Mouse (Mus musculus): ENCODE data around the gene Slc35c2. TPM values are rescaled to one million over a fixed set of nuclear protein-coding genes. Genes with fewer than 3 reads are reported as not detected.

Gene Slc35c2
- polyA plus RNA-seq, 1 experiment, result 24.6 TPM

DNA sequence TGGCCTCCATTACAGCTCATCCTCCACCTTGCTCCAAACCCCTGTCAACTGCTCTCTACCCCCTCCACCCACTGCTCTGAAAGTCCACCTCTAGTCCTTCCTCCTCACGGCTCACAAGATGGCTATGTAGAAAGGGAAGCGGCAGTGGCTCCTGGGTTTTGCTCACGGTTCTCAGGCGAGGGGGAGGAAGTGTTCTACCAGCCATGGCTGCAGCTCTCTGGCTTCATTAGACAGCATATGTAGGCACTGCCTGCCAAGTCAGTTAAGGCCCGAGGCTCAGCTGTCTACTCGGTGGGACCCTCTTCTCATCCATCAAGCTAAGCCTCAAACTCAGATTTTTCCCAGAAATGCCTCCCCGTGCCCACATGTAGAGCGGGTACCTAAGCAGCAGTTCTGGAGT lies 12.8 kb upstream of the Slc35c2 start:
- Histone ChIP-seq H3K27me3 (ENCODE audit: control insufficient read depth, insufficient read depth, low read length, poor library complexity, severe bottlenecking) (no peaks in the 10 kb centered on the region), H3K9me3 (replicated peaks; ENCODE audit: control insufficient read depth, insufficient read depth, low read length, poor library complexity, severe bottlenecking) (no peaks in the 10 kb centered on the region), H3K4me3 (ENCODE audit: low read depth, low read length) (no peak overlapping the region), H3K36me3 (ENCODE audit: control insufficient read depth, insufficient read depth, low read length, poor library complexity, severe bottlenecking) (0 out of 2 replicates have a peak, but pooled peaks cover 3% of the 10 kb centered on the region), H3K9ac (ENCODE audit: low read depth, poor library complexity, severe bottlenecking) (no peak overlapping the region), H3K4me1 (ENCODE audit: control insufficient read depth, insufficient read depth, low read length) (no peaks in the 10 kb centered on the region), H3K27ac (ENCODE audit: insufficient read depth, low read length) (no peak overlapping the region)
- TF ChIP-seq POLR2A (IDR thresholded peaks at IDR 0.05; ENCODE audit: insufficient read depth, low read length), result no peak
- no peak for TF ChIP-seq CTCF (IDR thresholded peaks at IDR 0.05; ENCODE audit: low read depth, low read length)
- no peak for TF ChIP-seq EP300 (IDR thresholded peaks at IDR 0.05; ENCODE audit: insufficient read depth, low read depth, low read length)

DNA sequence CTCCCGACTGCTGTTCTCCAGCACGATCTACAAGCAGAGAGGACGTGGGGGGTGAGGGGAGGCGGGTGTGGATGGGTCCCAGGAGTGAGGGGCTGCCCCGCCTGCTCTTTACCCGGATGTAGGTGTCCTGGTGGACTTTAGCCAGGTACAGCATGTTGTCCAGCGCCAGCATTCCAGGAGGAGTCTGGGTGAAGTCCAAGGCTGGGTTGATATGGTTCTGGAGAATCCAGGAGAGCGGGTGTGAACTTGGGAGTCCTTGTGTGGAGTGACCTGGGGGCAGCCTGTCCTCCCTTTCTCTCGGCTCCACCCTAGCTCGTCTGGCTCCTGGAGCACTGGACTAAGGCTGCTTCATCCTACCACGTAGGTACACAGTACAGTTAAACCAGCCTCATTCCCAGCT lies 9.8 kb upstream of the Slc35c2 start:
- H3K9me3 ChIP-seq (replicated peaks; ENCODE audit: control insufficient read depth, insufficient read depth, low read length, poor library complexity, severe bottlenecking), result no peaks in the 10 kb centered on the region
- no peak overlapping the region for H3K27ac ChIP-seq (ENCODE audit: insufficient read depth, low read length)
- no peak overlapping the region for H3K4me3 ChIP-seq (ENCODE audit: low read depth, low read length)
- TF ChIP-seq CTCF (IDR thresholded peaks at IDR 0.05; ENCODE audit: low read depth, low read length) (no peak), EP300 (IDR thresholded peaks at IDR 0.05; ENCODE audit: insufficient read depth, low read depth, low read length) (no peak), POLR2A (IDR thresholded peaks at IDR 0.05; ENCODE audit: insufficient read depth, low read length) (no peak)
- H3K36me3 ChIP-seq (ENCODE audit: control insufficient read depth, insufficient read depth, low read length, poor library complexity, severe bottlenecking), result 0 out of 2 replicates have a peak, but pooled peaks cover 3% of the 10 kb centered on the region
- H3K4me1 ChIP-seq (ENCODE audit: control insufficient read depth, insufficient read depth, low read length), result no peaks in the 10 kb centered on the region
- H3K9ac ChIP-seq (ENCODE audit: low read depth, poor library complexity, severe bottlenecking), result no peak overlapping the region
- no peaks in the 10 kb centered on the region for H3K27me3 ChIP-seq (ENCODE audit: control insufficient read depth, insufficient read depth, low read length, poor library complexity, severe bottlenecking)

DNA sequence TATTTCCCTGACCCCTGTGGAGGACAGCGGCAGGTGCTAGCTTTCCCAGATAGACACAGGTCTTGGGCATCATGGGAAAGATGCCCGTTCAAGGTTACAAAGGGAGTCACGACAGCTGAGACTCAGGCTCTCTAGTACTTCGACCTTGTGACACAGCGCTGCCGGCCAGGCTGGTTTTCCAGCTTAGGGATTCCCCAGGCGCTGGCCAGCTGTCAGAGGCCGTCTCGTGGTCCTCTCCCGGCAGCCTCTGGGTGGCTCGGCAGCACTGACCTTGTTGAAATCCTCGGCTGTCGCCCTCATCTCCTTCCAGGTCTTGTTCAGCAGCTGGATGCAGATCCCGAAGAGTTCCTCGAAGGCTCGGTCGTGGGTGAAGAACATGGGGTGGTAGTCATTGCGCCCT lies 8.9 kb upstream of the Slc35c2 start:
- Histone ChIP-seq H3K27me3 (ENCODE audit: control insufficient read depth, insufficient read depth, low read length, poor library complexity, severe bottlenecking) (no peaks in the 10 kb centered on the region), H3K4me3 (ENCODE audit: low read depth, low read length) (no peak overlapping the region), H3K27ac (ENCODE audit: insufficient read depth, low read length) (no peak overlapping the region), H3K9me3 (replicated peaks; ENCODE audit: control insufficient read depth, insufficient read depth, low read length, poor library complexity, severe bottlenecking) (no peaks in the 10 kb centered on the region), H3K4me1 (ENCODE audit: control insufficient read depth, insufficient read depth, low read length) (no peaks in the 10 kb centered on the region), H3K9ac (ENCODE audit: low read depth, poor library complexity, severe bottlenecking) (no peak overlapping the region), H3K36me3 (ENCODE audit: control insufficient read depth, insufficient read depth, low read length, poor library complexity, severe bottlenecking) (0 out of 2 replicates have a peak, but pooled peaks cover 3% of the 10 kb centered on the region)
- TF ChIP-seq POLR2A (IDR thresholded peaks at IDR 0.05; ENCODE audit: insufficient read depth, low read length) (no peak), EP300 (IDR thresholded peaks at IDR 0.05; ENCODE audit: insufficient read depth, low read depth, low read length) (no peak), CTCF (IDR thresholded peaks at IDR 0.05; ENCODE audit: low read depth, low read length) (no peak)

DNA sequence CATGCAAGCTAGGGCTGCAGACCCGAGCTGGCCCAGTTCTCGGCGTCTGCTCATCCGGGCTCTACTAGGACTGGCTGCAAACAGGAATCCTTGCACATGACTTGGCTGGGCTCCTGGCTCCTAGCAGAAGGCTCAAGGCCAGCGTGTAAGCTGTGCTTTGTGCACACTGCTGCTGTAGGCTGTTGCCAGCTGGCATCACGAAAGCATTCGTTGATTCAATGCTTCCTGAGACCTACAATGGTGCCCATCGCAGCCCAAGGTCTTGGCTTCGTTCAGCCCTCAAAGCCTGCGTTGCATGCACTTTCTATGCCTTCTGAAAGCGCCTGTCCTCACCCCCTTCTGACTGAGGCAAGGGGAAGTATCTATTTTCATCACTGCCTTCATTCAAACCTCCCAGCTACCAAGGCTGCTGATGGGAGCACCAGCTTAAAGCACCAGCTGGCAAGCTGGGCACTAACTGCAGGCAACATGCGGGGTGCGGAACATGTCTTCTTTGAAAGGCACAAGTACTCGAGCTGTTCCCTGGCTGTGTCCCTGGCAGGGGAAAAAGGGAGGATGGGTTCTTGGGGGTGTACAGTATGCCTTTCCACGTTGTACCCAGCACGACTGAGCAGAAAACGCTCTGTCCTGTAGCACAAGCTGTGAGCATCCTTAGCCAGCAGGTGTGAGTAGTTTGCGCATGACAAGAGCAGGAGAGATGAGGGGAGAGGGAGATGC lies 804 bp upstream of the Slc35c2 start:
- Histone ChIP-seq H3K9ac (ENCODE audit: low read depth, poor library complexity, severe bottlenecking) (peak overlapping the region; percentile 42), H3K4me1 (ENCODE audit: control insufficient read depth, insufficient read depth, low read length) (peaks cover 5% of the 10 kb centered on the region), H3K36me3 (ENCODE audit: control insufficient read depth, insufficient read depth, low read length, poor library complexity, severe bottlenecking) (no peaks in the 10 kb centered on the region), H3K27ac (ENCODE audit: insufficient read depth, low read length) (no peak overlapping the region), H3K4me3 (ENCODE audit: low read depth, low read length) (peak overlapping the region; percentile 30), H3K9me3 (replicated peaks; ENCODE audit: control insufficient read depth, insufficient read depth, low read length, poor library complexity, severe bottlenecking) (no peaks in the 10 kb centered on the region), H3K27me3 (ENCODE audit: control insufficient read depth, insufficient read depth, low read length, poor library complexity, severe bottlenecking) (no peaks in the 10 kb centered on the region)
- TF ChIP-seq EP300 (IDR thresholded peaks at IDR 0.05; ENCODE audit: insufficient read depth, low read depth, low read length), result no peak
- no peak for TF ChIP-seq CTCF (IDR thresholded peaks at IDR 0.05; ENCODE audit: low read depth, low read length)
- no peak for TF ChIP-seq POLR2A (IDR thresholded peaks at IDR 0.05; ENCODE audit: insufficient read depth, low read length)

DNA sequence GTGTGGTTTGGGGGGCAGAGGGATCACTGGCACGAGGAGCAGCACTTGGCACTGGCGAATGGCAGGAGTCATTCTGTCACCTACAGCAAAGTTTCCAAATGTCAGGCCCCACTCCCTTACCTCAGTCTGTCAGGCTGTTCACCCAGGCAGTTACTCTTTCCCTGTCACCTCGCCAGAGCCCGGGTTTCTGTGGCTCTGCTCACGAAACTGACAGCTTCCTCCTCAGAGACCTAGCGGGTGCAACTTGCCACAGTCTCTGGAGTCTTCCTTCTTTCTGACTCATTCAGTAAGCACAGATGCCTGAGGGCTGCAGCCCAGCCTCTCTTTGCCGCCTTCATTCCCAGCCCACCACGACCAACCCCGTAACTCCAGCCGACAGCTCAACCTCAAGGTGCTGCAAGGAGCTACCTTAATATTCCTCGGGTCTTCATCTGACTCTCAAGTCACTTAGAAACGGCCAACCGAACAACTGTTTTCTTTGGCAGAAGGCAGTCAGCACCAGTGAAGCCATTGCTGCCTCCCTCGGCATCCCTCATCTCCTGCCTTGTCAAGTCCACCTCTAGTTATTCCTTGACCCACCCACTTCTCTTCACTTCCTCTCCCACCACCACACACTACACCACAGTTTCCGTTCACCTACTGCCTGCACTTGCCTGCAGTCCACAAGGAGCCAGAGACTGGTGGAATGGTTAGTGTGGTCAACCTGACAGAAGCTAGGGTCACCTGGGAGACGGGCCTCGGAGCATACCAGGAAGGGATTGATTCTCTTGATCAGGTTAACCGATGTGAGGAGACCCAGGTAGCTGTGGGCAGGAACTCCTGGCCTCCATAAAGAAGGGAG lies 1.1 kb downstream of the Slc35c2 start:
- Histone ChIP-seq H3K9ac (ENCODE audit: low read depth, poor library complexity, severe bottlenecking) (peak overlapping the region; percentile 42), H3K36me3 (ENCODE audit: control insufficient read depth, insufficient read depth, low read length, poor library complexity, severe bottlenecking) (no peaks in the 10 kb centered on the region), H3K4me3 (ENCODE audit: low read depth, low read length) (peak overlapping the region; percentile 69), H3K27ac (ENCODE audit: insufficient read depth, low read length) (no peak overlapping the region), H3K4me1 (ENCODE audit: control insufficient read depth, insufficient read depth, low read length) (peaks cover 6% of the 10 kb centered on the region), H3K27me3 (ENCODE audit: control insufficient read depth, insufficient read depth, low read length, poor library complexity, severe bottlenecking) (no peaks in the 10 kb centered on the region), H3K9me3 (replicated peaks; ENCODE audit: control insufficient read depth, insufficient read depth, low read length, poor library complexity, severe bottlenecking) (no peaks in the 10 kb centered on the region)
- TF ChIP-seq EP300 (IDR thresholded peaks at IDR 0.05; ENCODE audit: insufficient read depth, low read depth, low read length) (no peak), CTCF (IDR thresholded peaks at IDR 0.05; ENCODE audit: low read depth, low read length) (no peak), POLR2A (IDR thresholded peaks at IDR 0.05; ENCODE audit: insufficient read depth, low read length) (no peak)

DNA sequence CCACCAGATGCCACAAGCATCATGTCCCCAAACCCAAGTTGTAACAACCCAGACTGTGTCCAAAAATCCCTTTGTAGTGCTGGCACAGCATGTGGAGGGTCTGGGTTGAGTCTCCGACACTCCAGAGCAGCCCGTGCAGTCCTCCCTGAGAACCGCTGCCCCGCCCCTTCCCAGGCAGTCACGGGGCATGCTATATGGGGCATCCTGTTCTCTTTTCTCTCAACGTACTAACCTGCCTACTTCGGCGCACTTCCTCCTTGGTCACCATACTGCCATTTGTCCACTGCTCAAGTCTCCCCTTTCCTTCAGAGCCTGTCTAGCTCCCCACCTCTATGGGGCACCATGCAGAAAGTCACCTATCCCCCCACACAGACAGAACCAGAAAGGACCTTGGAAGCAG lies 2.0 kb downstream of the Slc35c2 start:
- Histone ChIP-seq H3K9me3 (replicated peaks; ENCODE audit: control insufficient read depth, insufficient read depth, low read length, poor library complexity, severe bottlenecking) (no peaks in the 10 kb centered on the region), H3K27ac (ENCODE audit: insufficient read depth, low read length) (no peak overlapping the region), H3K9ac (ENCODE audit: low read depth, poor library complexity, severe bottlenecking) (no peak overlapping the region), H3K4me3 (ENCODE audit: low read depth, low read length) (no peak overlapping the region), H3K4me1 (ENCODE audit: control insufficient read depth, insufficient read depth, low read length) (peaks cover 6% of the 10 kb centered on the region), H3K36me3 (ENCODE audit: control insufficient read depth, insufficient read depth, low read length, poor library complexity, severe bottlenecking) (no peaks in the 10 kb centered on the region), H3K27me3 (ENCODE audit: control insufficient read depth, insufficient read depth, low read length, poor library complexity, severe bottlenecking) (no peaks in the 10 kb centered on the region)
- TF ChIP-seq EP300 (IDR thresholded peaks at IDR 0.05; ENCODE audit: insufficient read depth, low read depth, low read length) (no peak), POLR2A (IDR thresholded peaks at IDR 0.05; ENCODE audit: insufficient read depth, low read length) (no peak), CTCF (IDR thresholded peaks at IDR 0.05; ENCODE audit: low read depth, low read length) (no peak)
